Mouse (Mus musculus): ENCODE data around the gene Atp5c1.

GRCm38 (mm10) chr2:10098598-10099215, 18.4 kb upstream of the Atp5c1 start:
- TF ChIP-seq CTCF (IDR thresholded peaks at IDR 0.05; ENCODE audit: low read depth, low read length) (no peak), POLR2A (IDR thresholded peaks at IDR 0.05; ENCODE audit: borderline replicate concordance, low read depth, low read length) (no peak)

Measured in bone marrow macrophage, adult 2 months (primary cell).